Mouse (Mus musculus): ENCODE results near the gene Ccdc184. TPM values are rescaled to one million over a fixed set of nuclear protein-coding genes. Genes with fewer than 3 reads are reported as not detected.

Ccdc184 gene
- polyA plus RNA-seq, 1 experiment from 2014 or later = 42.6 TPM

GRCm38 (mm10) chr15:98165525-98165924, 1.4 kb upstream of the Ccdc184 start, which contains the start of gene Asb8:
Asb8 (minus strand) TSS chr15:98165625.
- ATAC-seq (no peak), DNase-seq (ENCODE audit: low spot score) (no peak)
- Histone ChIP-seq H3K27me3 (replicated peaks; ENCODE audit: control insufficient read depth, insufficient read depth, low read length) (peaks cover 12% of the 10 kb centered on the region; the same call in 1 of the 2 replicates), H3K4me2 (ENCODE audit: low read length) (peak within 1 kb of the TSS; percentile 78), H3K36me3 (ENCODE audit: control insufficient read depth, insufficient read depth, low read length) (no peaks in the 10 kb centered on the region), H3K4me3 (ENCODE audit: low read depth, low read length) (no peak within 1 kb of the TSS), H3K9me3 (replicated peaks; ENCODE audit: control insufficient read depth, low read length) (no peaks in the 10 kb centered on the region), H3K9ac (ENCODE audit: low read length) (peak within 1 kb of the TSS; percentile 69; the same call in 1 of the 2 replicates), H3K27ac (ENCODE audit: low read depth, low read length) (no peak within 1 kb of the TSS), H3K4me1 (ENCODE audit: control insufficient read depth, insufficient read depth, low read length) (peaks cover 2% of the 10 kb centered on the region; the same call in 1 of the 2 replicates)
- 86% methylated on average over 5 of the region's 5 CpGs for WGBS

GRCm38 (mm10) chr15:98167645-98168621, 975 bp downstream of the Ccdc184 start:
- ATAC-seq (peak; percentile 95), DNase-seq (ENCODE audit: low spot score) (peak; percentile 99)
- Histone ChIP-seq H3K9ac (ENCODE audit: low read length) (peak overlapping the region; percentile 69), H3K27me3 (replicated peaks; ENCODE audit: control insufficient read depth, insufficient read depth, low read length) (peaks cover 15% of the 10 kb centered on the region; the same call in 1 of the 2 replicates), H3K27ac (ENCODE audit: low read depth, low read length) (peak overlapping the region; percentile 97), H3K36me3 (ENCODE audit: control insufficient read depth, insufficient read depth, low read length) (no peaks in the 10 kb centered on the region), H3K4me3 (ENCODE audit: low read depth, low read length) (peak overlapping the region; percentile 56), H3K4me2 (ENCODE audit: low read length) (peak overlapping the region; percentile 78), H3K9me3 (replicated peaks; ENCODE audit: control insufficient read depth, low read length) (no peaks in the 10 kb centered on the region), H3K4me1 (ENCODE audit: control insufficient read depth, insufficient read depth, low read length) (peaks cover 4% of the 10 kb centered on the region; the same call in 1 of the 2 replicates)
- 1% methylated on average over 69 of the region's 69 CpGs for WGBS

- no peaks in the 10 kb centered on the region for H3K9me3 ChIP-seq (replicated peaks; ENCODE audit: control insufficient read depth, low read length)
- no peaks in the 10 kb centered on the region for H3K36me3 ChIP-seq (ENCODE audit: control insufficient read depth, insufficient read depth, low read length)
- no peak for DNase-seq (ENCODE audit: low spot score)
- ATAC-seq = no peak
- H3K27me3 ChIP-seq (replicated peaks; ENCODE audit: control insufficient read depth, insufficient read depth, low read length) = peaks cover 16% of the 10 kb centered on the region; the same call in 1 of the 2 replicates
- peak overlapping the region; percentile 78 for H3K4me2 ChIP-seq (ENCODE audit: low read length)
- peak overlapping the region; percentile 56 for H3K4me3 ChIP-seq (ENCODE audit: low read depth, low read length)
- WGBS = 4% methylated on average over 19 of the region's 19 CpGs
- H3K4me1 ChIP-seq (ENCODE audit: control insufficient read depth, insufficient read depth, low read length) = peaks cover 4% of the 10 kb centered on the region; the same call in 1 of the 2 replicates
- no peak overlapping the region for H3K27ac ChIP-seq (ENCODE audit: low read depth, low read length)
- H3K9ac ChIP-seq (ENCODE audit: low read length) = peak overlapping the region; percentile 69
Measured at GRCm38 (mm10) chr15:98168622-98169004, 1.7 kb downstream of the Ccdc184 start.

GRCm38 (mm10) chr15:98170365-98170764, 3.4 kb downstream of the Ccdc184 start:
- Histone ChIP-seq H3K4me1 (ENCODE audit: control insufficient read depth, insufficient read depth, low read length) (peaks cover 4% of the 10 kb centered on the region; the same call in 1 of the 2 replicates), H3K9me3 (replicated peaks; ENCODE audit: control insufficient read depth, low read length) (no peaks in the 10 kb centered on the region), H3K27ac (ENCODE audit: low read depth, low read length) (no peak overlapping the region), H3K36me3 (ENCODE audit: control insufficient read depth, insufficient read depth, low read length) (no peaks in the 10 kb centered on the region), H3K4me2 (ENCODE audit: low read length) (peak overlapping the region; percentile 78), H3K27me3 (replicated peaks; ENCODE audit: control insufficient read depth, insufficient read depth, low read length) (peaks cover 20% of the 10 kb centered on the region; the same call in 1 of the 2 replicates), H3K9ac (ENCODE audit: low read length) (peak overlapping the region; percentile 21; the same call in 1 of the 2 replicates), H3K4me3 (ENCODE audit: low read depth, low read length) (peak overlapping the region; percentile 56)
- ATAC-seq (no peak), DNase-seq (ENCODE audit: low spot score) (no peak)
- 34% methylated on average over 7 of the region's 7 CpGs for WGBS

- DNase-seq (ENCODE audit: low spot score) (no peak), ATAC-seq (no peak)
- H3K4me2 ChIP-seq (ENCODE audit: low read length) = peak overlapping the region; percentile 78
- no peak overlapping the region for H3K27ac ChIP-seq (ENCODE audit: low read depth, low read length)
- H3K36me3 ChIP-seq (ENCODE audit: control insufficient read depth, insufficient read depth, low read length) = no peaks in the 10 kb centered on the region
- 76% methylated on average over 9 of the region's 9 CpGs for WGBS
- H3K4me3 ChIP-seq (ENCODE audit: low read depth, low read length) = no peak overlapping the region; the same call in 1 of the 2 replicates
- peaks cover 20% of the 10 kb centered on the region; the same call in 1 of the 2 replicates for H3K27me3 ChIP-seq (replicated peaks; ENCODE audit: control insufficient read depth, insufficient read depth, low read length)
- H3K9me3 ChIP-seq (replicated peaks; ENCODE audit: control insufficient read depth, low read length) = no peaks in the 10 kb centered on the region
- H3K9ac ChIP-seq (ENCODE audit: low read length) = no peak overlapping the region
- H3K4me1 ChIP-seq (ENCODE audit: control insufficient read depth, insufficient read depth, low read length) = peaks cover 4% of the 10 kb centered on the region; the same call in 1 of the 2 replicates
Measured at GRCm38 (mm10) chr15:98170917-98171316, 4.0 kb downstream of the Ccdc184 start.

- no peaks in the 10 kb centered on the region for H3K36me3 ChIP-seq (ENCODE audit: control insufficient read depth, insufficient read depth, low read length)
- H3K4me3 ChIP-seq (ENCODE audit: low read depth, low read length) = no peak overlapping the region
- WGBS = 66% methylated on average over 5 of the region's 5 CpGs
- H3K4me1 ChIP-seq (ENCODE audit: control insufficient read depth, insufficient read depth, low read length) = peaks cover 4% of the 10 kb centered on the region; the same call in 1 of the 2 replicates
- H3K9ac ChIP-seq (ENCODE audit: low read length) = no peak overlapping the region
- no peaks in the 10 kb centered on the region for H3K9me3 ChIP-seq (replicated peaks; ENCODE audit: control insufficient read depth, low read length)
- no peak overlapping the region for H3K27ac ChIP-seq (ENCODE audit: low read depth, low read length)
- DNase-seq (ENCODE audit: low spot score) (no peak), ATAC-seq (no peak)
- no peak overlapping the region for H3K4me2 ChIP-seq (ENCODE audit: low read length)
- peaks cover 20% of the 10 kb centered on the region; the same call in 1 of the 2 replicates for H3K27me3 ChIP-seq (replicated peaks; ENCODE audit: control insufficient read depth, insufficient read depth, low read length)
Measured at GRCm38 (mm10) chr15:98172113-98172512, 5.2 kb downstream of the Ccdc184 start.

- Histone ChIP-seq H3K27ac (ENCODE audit: low read depth, low read length) (no peak overlapping the region), H3K27me3 (replicated peaks; ENCODE audit: control insufficient read depth, insufficient read depth, low read length) (peaks cover 10% of the 10 kb centered on the region; the same call in 1 of the 2 replicates), H3K9me3 (replicated peaks; ENCODE audit: control insufficient read depth, low read length) (no peaks in the 10 kb centered on the region), H3K36me3 (ENCODE audit: control insufficient read depth, insufficient read depth, low read length) (no peaks in the 10 kb centered on the region), H3K4me1 (ENCODE audit: control insufficient read depth, insufficient read depth, low read length) (peaks cover 4% of the 10 kb centered on the region; the same call in 1 of the 2 replicates), H3K9ac (ENCODE audit: low read length) (no peak overlapping the region), H3K4me2 (ENCODE audit: low read length) (no peak overlapping the region), H3K4me3 (ENCODE audit: low read depth, low read length) (no peak overlapping the region)
- 16% methylated on average over 8 of the region's 8 CpGs for WGBS
- peak; percentile 93 for DNase-seq (ENCODE audit: low spot score)
- 0 out of 2 replicates have a peak, but pooled peaks have one; percentile 37 for ATAC-seq
Measured at GRCm38 (mm10) chr15:98173821-98174220, 6.9 kb downstream of the Ccdc184 start.

- H3K27me3 ChIP-seq (replicated peaks; ENCODE audit: control insufficient read depth, insufficient read depth, low read length) = 0 out of 2 replicates have a peak, but pooled peaks cover 8% of the 10 kb centered on the region
- 0 out of 2 replicates have a peak, but pooled peaks cover 3% of the 10 kb centered on the region for H3K4me1 ChIP-seq (ENCODE audit: control insufficient read depth, insufficient read depth, low read length)
- ATAC-seq = no peak
- H3K36me3 ChIP-seq (ENCODE audit: control insufficient read depth, insufficient read depth, low read length) = no peaks in the 10 kb centered on the region
- no peak overlapping the region for H3K4me3 ChIP-seq (ENCODE audit: low read depth, low read length)
- no peak overlapping the region for H3K4me2 ChIP-seq (ENCODE audit: low read length)
- H3K9ac ChIP-seq (ENCODE audit: low read length) = no peak overlapping the region
- H3K9me3 ChIP-seq (replicated peaks; ENCODE audit: control insufficient read depth, low read length) = no peaks in the 10 kb centered on the region
- WGBS = 76% methylated on average over 3 of the region's 3 CpGs
- no peak for DNase-seq (ENCODE audit: low spot score)
- H3K27ac ChIP-seq (ENCODE audit: low read depth, low read length) = no peak overlapping the region
Measured at GRCm38 (mm10) chr15:98177320-98177719, 10.4 kb downstream of the Ccdc184 start.

Measured in forebrain, embryonic 14.5 days (tissue).